Mouse (Mus musculus) brain, embryonic 14.5 days (tissue): ENCODE results near the gene Slc35e2.

Experiments
- CTCF ChIP-seq: fragments of 200-500 bp; IDR thresholded peaks from 2 replicates; pipeline ENCODE4 v1.5.1; 2012; ENCODE audit warnings: inconsistent platforms, mild to moderate bottlenecking, moderate library complexity, borderline replicate concordance; ENCODE audit not compliant: insufficient read depth, insufficient read length; ENCODE audit errors: extremely low read depth
- POLR2A ChIP-seq: fragments of 200-500 bp; IDR thresholded peaks from 2 replicates; pipeline ENCODE4 v1.6.1; 2012; ENCODE audit warnings: mild to moderate bottlenecking, inconsistent platforms, borderline replicate concordance; ENCODE audit not compliant: poor library complexity, insufficient read depth, insufficient read length, severe bottlenecking; ENCODE audit errors: extremely low read depth

DNA sequence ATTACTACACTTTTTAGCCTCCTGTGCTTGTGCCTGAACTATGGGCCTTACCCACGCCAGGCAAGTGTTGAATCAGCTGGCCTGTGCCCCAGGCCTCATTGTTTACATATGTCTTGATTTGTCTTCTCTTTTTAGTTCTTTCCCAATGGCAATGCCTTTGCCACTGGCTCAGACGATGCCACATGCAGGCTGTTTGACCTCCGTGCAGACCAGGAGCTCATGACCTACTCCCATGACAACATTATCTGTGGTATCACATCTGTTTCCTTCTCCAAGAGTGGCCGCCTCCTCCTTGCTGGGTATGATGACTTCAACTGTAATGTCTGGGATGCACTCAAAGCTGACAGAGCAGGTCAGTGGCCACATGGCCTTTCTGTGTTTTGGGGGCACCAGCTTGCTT, 46.3 kb upstream of the Slc35e2 start:
- TF ChIP-seq CTCF: no peak
- no peak for TF ChIP-seq POLR2A
